7 mouse cellular contexts compared by ENCODE assay signal in genomic region chr8:116978052-116978451, GRCm38 (mm10). TPM values are rescaled to one million over a fixed set of nuclear protein-coding genes. Genes with fewer than 3 reads are reported as not detected.
DNase-seq lines count a peak whose midpoint lies in the region; ATAC-seq lines count a peak whose summit lies in the region.

No protein-coding gene starts in this region.

- no peak overlapping the region for H3K9ac ChIP-seq in limb, embryonic 12.5 days (replicated peaks)
- H3K9ac ChIP-seq in stomach, embryonic 15.5 days = no peak overlapping the region

- no peak for ATAC-seq in megakaryocyte, adult 5-6 weeks (ENCODE audit: poor library complexity, severe bottlenecking)
- ATAC-seq in erythroid progenitor cell, adult 5-6 weeks (replicated peaks; ENCODE audit: low FRiP score, poor library complexity, severe bottlenecking) = 0 out of 2 replicates have a peak, but pooled peaks have one; percentile 6
- no peak for ATAC-seq in limb, embryonic 12.5 days (ENCODE audit: insufficient number of reproducible peaks, insufficient read depth, low FRiP score, low TSS enrichment, low read depth)
- no peak for ATAC-seq in stomach, embryonic 15.5 days (ENCODE audit: insufficient read depth, low FRiP score, low read depth)

- H3K36me3 ChIP-seq in megakaryocyte, embryonic 14.5 days (replicated peaks; ENCODE audit: low read length) = peaks cover 6% of the 10 kb centered on the region
- peaks cover 12% of the 10 kb centered on the region for H3K36me3 ChIP-seq in limb, embryonic 12.5 days
- H3K36me3 ChIP-seq in stomach, embryonic 15.5 days = no peaks in the 10 kb centered on the region

- intact Hi-C loops in gastrocnemius, postnatal 14 days (cut with DNase I; ENCODE audit: low total_unique reads) = loop anchor here (5.0 kb wide), 1 partner anchor 36 kb away; the partner anchor contains the start of gene Atmin

- H3K4me1 ChIP-seq in megakaryocyte, embryonic 14.5 days = peaks cover 34% of the 10 kb centered on the region
- H3K4me1 ChIP-seq in limb, embryonic 12.5 days (replicated peaks) = peaks cover 8% of the 10 kb centered on the region; the same call in 1 of the 2 replicates
- peaks cover 3% of the 10 kb centered on the region for H3K4me1 ChIP-seq in stomach, embryonic 15.5 days

- peaks cover 19% of the 10 kb centered on the region for H3K27me3 ChIP-seq in megakaryocyte, embryonic 14.5 days (replicated peaks)
- no peaks in the 10 kb centered on the region for H3K27me3 ChIP-seq in limb, embryonic 12.5 days
- H3K27me3 ChIP-seq in stomach, embryonic 15.5 days (replicated peaks) = no peaks in the 10 kb centered on the region

- WGBS in limb, embryonic 12.5 days = 31% methylated on average over 8 of the region's 8 CpGs
- WGBS in stomach, embryonic 15.5 days = 31% methylated on average over 8 of the region's 8 CpGs

- peak overlapping the region; percentile 73 for H3K4me2 ChIP-seq in limb, embryonic 12.5 days
- peak overlapping the region; percentile 70 for H3K4me2 ChIP-seq in stomach, embryonic 15.5 days

- H3K4me3 ChIP-seq in megakaryocyte, embryonic 14.5 days (replicated peaks) = peak overlapping the region; percentile 95
- peak overlapping the region; percentile 76 for H3K4me3 ChIP-seq in limb, embryonic 12.5 days (replicated peaks)
- H3K4me3 ChIP-seq in stomach, embryonic 15.5 days (replicated peaks) = peak overlapping the region; percentile 77

- no peaks in the 10 kb centered on the region for H3K9me3 ChIP-seq in megakaryocyte, embryonic 14.5 days
- H3K9me3 ChIP-seq in limb, embryonic 12.5 days = no peaks in the 10 kb centered on the region
- H3K9me3 ChIP-seq in stomach, embryonic 15.5 days = no peaks in the 10 kb centered on the region

- no peak overlapping the region for H3K27ac ChIP-seq in limb, embryonic 12.5 days
- no peak overlapping the region for H3K27ac ChIP-seq in stomach, embryonic 15.5 days

- DNase-seq in gastrocnemius, postnatal 14 days = no peak
- no peak for DNase-seq in thymus, postnatal 14 days

RNA-seq across cellular contexts. Expression of gene 1700030J22Rik, which starts 0.7 kb away (rescaled TPM):
- 1.8 and 2.0 TPM in 2 replicates for polyA plus RNA-seq in megakaryocyte, embryonic 14.5 days (2012; ENCODE audit: insufficient read depth, low replicate concordance)
- total RNA-seq in megakaryocyte, adult 5-6 weeks (2015) = 0.40 and 0.43 TPM in 2 replicates
- 0.29 and 0.37 TPM in 2 replicates for total RNA-seq in megakaryocyte, adult 5-6 weeks (2017)
- not detected in 2 replicates for total RNA-seq in erythroid progenitor cell, adult 5-6 weeks (2015; ENCODE audit: low replicate concordance)
- not detected in 2 replicates for total RNA-seq in erythroid progenitor cell, adult 5-6 weeks (2017; ENCODE audit: low replicate concordance)
- polyA plus RNA-seq in limb, embryonic 12.5 days (2016; fragmentation: Nextera tagmentation; extraction: Ambion mirVana) = 2.0 and 2.3 TPM in 2 replicates
- polyA plus RNA-seq in stomach, embryonic 15.5 days (2015; fragmentation: Nextera tagmentation; extraction: Ambion mirVana) = 1.3 and 1.7 TPM in 2 replicates
- under 1 TPM; 0.14 to 0.24 TPM for total RNA-seq in gastrocnemius, postnatal 14 days (2021)

RNA-seq across cellular contexts. Expression of gene Gcsh, which starts 15.3 kb away (rescaled TPM):
- polyA plus RNA-seq in megakaryocyte, embryonic 14.5 days (2012; ENCODE audit: insufficient read depth, low replicate concordance) = 1.6 and 4.9 TPM in 2 replicates
- 12.6 and 15.5 TPM in 2 replicates for total RNA-seq in megakaryocyte, adult 5-6 weeks (2015)
- 12.6 and 25.3 TPM in 2 replicates for total RNA-seq in megakaryocyte, adult 5-6 weeks (2017)
- total RNA-seq in erythroid progenitor cell, adult 5-6 weeks (2015; ENCODE audit: low replicate concordance) = 2.2 and 2.5 TPM in 2 replicates
- total RNA-seq in erythroid progenitor cell, adult 5-6 weeks (2017; ENCODE audit: low replicate concordance) = 4.6 and 4.9 TPM in 2 replicates
- 134 TPM in 2 replicates for polyA plus RNA-seq in limb, embryonic 12.5 days (2016; fragmentation: Nextera tagmentation; extraction: Ambion mirVana)
- 138 and 143 TPM in 2 replicates for polyA plus RNA-seq in stomach, embryonic 15.5 days (2015; fragmentation: Nextera tagmentation; extraction: Ambion mirVana)
- total RNA-seq in gastrocnemius, postnatal 14 days (2021) = 10 to 100 TPM; 41.5 to 42.2 TPM

RNA-seq across cellular contexts. Expression of gene Atmin, which starts 34.9 kb away (rescaled TPM):
- 0.95 and 2.5 TPM in 2 replicates for polyA plus RNA-seq in megakaryocyte, embryonic 14.5 days (2012; ENCODE audit: insufficient read depth, low replicate concordance)
- 12.3 and 14.5 TPM in 2 replicates for total RNA-seq in megakaryocyte, adult 5-6 weeks (2015)
- 8.6 and 11.3 TPM in 2 replicates for total RNA-seq in megakaryocyte, adult 5-6 weeks (2017)
- total RNA-seq in erythroid progenitor cell, adult 5-6 weeks (2015; ENCODE audit: low replicate concordance) = 7.2 and 10.5 TPM in 2 replicates
- 1.0 and 2.3 TPM in 2 replicates for total RNA-seq in erythroid progenitor cell, adult 5-6 weeks (2017; ENCODE audit: low replicate concordance)
- 11.7 and 12.5 TPM in 2 replicates for polyA plus RNA-seq in limb, embryonic 12.5 days (2016; fragmentation: Nextera tagmentation; extraction: Ambion mirVana)
- polyA plus RNA-seq in stomach, embryonic 15.5 days (2015; fragmentation: Nextera tagmentation; extraction: Ambion mirVana) = 8.9 and 10.0 TPM in 2 replicates
- 10 to 100 TPM; 10.9 to 12.2 TPM for total RNA-seq in gastrocnemius, postnatal 14 days (2021)

RNA-seq across cellular contexts. Expression of gene Cenpn, which starts 56.5 kb away (rescaled TPM):
- 3.4 TPM in 1 of 2 replicates, not detected in the other for polyA plus RNA-seq in megakaryocyte, embryonic 14.5 days (2012; ENCODE audit: insufficient read depth, low replicate concordance)
- total RNA-seq in megakaryocyte, adult 5-6 weeks (2015) = 26.9 and 35.6 TPM in 2 replicates
- total RNA-seq in megakaryocyte, adult 5-6 weeks (2017) = 35.7 and 36.8 TPM in 2 replicates
- total RNA-seq in erythroid progenitor cell, adult 5-6 weeks (2015; ENCODE audit: low replicate concordance) = 72.8 and 106 TPM in 2 replicates
- total RNA-seq in erythroid progenitor cell, adult 5-6 weeks (2017; ENCODE audit: low replicate concordance) = 62.6 and 77.5 TPM in 2 replicates
- polyA plus RNA-seq in limb, embryonic 12.5 days (2016; fragmentation: Nextera tagmentation; extraction: Ambion mirVana) = 47.5 and 47.6 TPM in 2 replicates
- 30.7 and 33.0 TPM in 2 replicates for polyA plus RNA-seq in stomach, embryonic 15.5 days (2015; fragmentation: Nextera tagmentation; extraction: Ambion mirVana)
- total RNA-seq in gastrocnemius, postnatal 14 days (2021) = 1 to 10 TPM; 1.9 to 2.1 TPM

RNA-seq across cellular contexts. Expression of gene Cmc2, which starts 56.8 kb away (rescaled TPM):
- 36.1 TPM in 1 of 2 replicates, not detected in the other for polyA plus RNA-seq in megakaryocyte, embryonic 14.5 days (2012; ENCODE audit: insufficient read depth, low replicate concordance)
- total RNA-seq in megakaryocyte, adult 5-6 weeks (2015) = 43.3 and 49.2 TPM in 2 replicates
- 51.7 and 66.0 TPM in 2 replicates for total RNA-seq in megakaryocyte, adult 5-6 weeks (2017)
- total RNA-seq in erythroid progenitor cell, adult 5-6 weeks (2015; ENCODE audit: low replicate concordance) = 38.6 and 67.4 TPM in 2 replicates
- total RNA-seq in erythroid progenitor cell, adult 5-6 weeks (2017; ENCODE audit: low replicate concordance) = 87.8 and 107 TPM in 2 replicates
- polyA plus RNA-seq in limb, embryonic 12.5 days (2016; fragmentation: Nextera tagmentation; extraction: Ambion mirVana) = 72.2 and 82.7 TPM in 2 replicates
- 74.4 and 75.8 TPM in 2 replicates for polyA plus RNA-seq in stomach, embryonic 15.5 days (2015; fragmentation: Nextera tagmentation; extraction: Ambion mirVana)
- 10 to 100 TPM; 25.3 to 27.7 TPM for total RNA-seq in gastrocnemius, postnatal 14 days (2021)
